Mouse (Mus musculus) cerebellum, postnatal 36 days (tissue): Measurements from ENCODE around the gene Otop2.
A peak's percentile ranks its signal among the peaks of the same experiment; 100 is the strongest.

Source experiments
- DNase-seq, 2 experiments: peaks; one replicate each; pipeline ENCODE4 v3.0.0; 2021 to 2022; ENCODE audit warnings: mixed read lengths in 2 of 2

Otop2 gene

GRCm38 (mm10) chr11:115353375-115353774 is 46.4 kb downstream of the Otop2 start:
- no peak for DNase-seq

GRCm38 (mm10) chr11:115354183-115354582 is 47.2 kb downstream of the Otop2 start:
- peak; percentile 75 for DNase-seq

- DNase-seq = peak; percentile 84 to 88
These were observed 51.5 kb downstream of the Otop2 start for GRCm38 (mm10) chr11:115358468-115358867.

GRCm38 (mm10) chr11:115359293-115359692 is 52.3 kb downstream of the Otop2 start:
- no peak for DNase-seq

- DNase-seq = no peak
These were observed 52.8 kb downstream of the Otop2 start for GRCm38 (mm10) chr11:115359726-115360125.

- peak in 1 of 2 experiments; percentile 37 for DNase-seq
These were observed 57.2 kb downstream of the Otop2 start for GRCm38 (mm10) chr11:115364136-115364535.

GRCm38 (mm10) chr11:115366039-115366705 is 59.2 kb downstream of the Otop2 start:
- DNase-seq = peak; percentile 43 to 44

- DNase-seq = peak; percentile 57 to 60
These were observed 59.9 kb downstream of the Otop2 start for GRCm38 (mm10) chr11:115366706-115367394.

GRCm38 (mm10) chr11:115367395-115367944 is 60.5 kb downstream of the Otop2 start, which contains the start of gene Hid1:
Gene Hid1 (minus strand): TSS chr11:115367756.
- DNase-seq = peak; percentile 86 to 92

- no peak for DNase-seq
These were observed 63.4 kb downstream of the Otop2 start for GRCm38 (mm10) chr11:115370368-115370767.

GRCm38 (mm10) chr11:115371354-115371753 is 64.4 kb downstream of the Otop2 start:
- DNase-seq = no peak

- DNase-seq = no peak
These were observed 65.1 kb downstream of the Otop2 start for GRCm38 (mm10) chr11:115372015-115372414.

- no peak for DNase-seq
These were observed 65.8 kb downstream of the Otop2 start for GRCm38 (mm10) chr11:115372737-115373136.

- peak; percentile 77 to 84 for DNase-seq
These were observed 67.1 kb downstream of the Otop2 start for GRCm38 (mm10) chr11:115373805-115374694.

- no peak for DNase-seq
These were observed 67.9 kb downstream of the Otop2 start for GRCm38 (mm10) chr11:115374695-115375425.

GRCm38 (mm10) chr11:115376722-115377121 is 69.8 kb downstream of the Otop2 start:
- no peak for DNase-seq

- DNase-seq = no peak
These were observed 70.3 kb downstream of the Otop2 start for GRCm38 (mm10) chr11:115377254-115377653.

GRCm38 (mm10) chr11:115377854-115378253 is 70.9 kb downstream of the Otop2 start:
- DNase-seq = no peak

- peak in 1 of 2 experiments; percentile 37 for DNase-seq
These were observed 74.3 kb downstream of the Otop2 start for GRCm38 (mm10) chr11:115381276-115381675.
